Mouse (Mus musculus) hindbrain, embryonic 11.5 days (tissue): ENCODE data around the gene Fzd1. TPM values are rescaled to one million over a fixed set of nuclear protein-coding genes. Genes with fewer than 3 reads are reported as not detected.

Experiments
- ATAC-seq: fragments of 200-750 bp; cut with Nextera tagmentation; 2 replicates; pipeline ENCODE4 v1.8.0; 2017; ENCODE audit warnings: mild to moderate bottlenecking, moderate TSS enrichment, moderate library complexity; ENCODE audit not compliant: low FRiP score
- DNase-seq: peaks from one replicate; pipeline ENCODE4 v3.0.0-alpha.2; 2015; ENCODE audit warnings: low spot score
- H3K27ac ChIP-seq: fragments of 300-500 bp; sonication (generic); 2 replicates; pipeline ENCODE4 v1.5.1; 2014; ENCODE audit warnings: mild to moderate bottlenecking, low read depth, low read length
- H3K27me3 ChIP-seq: fragments of 300-500 bp; sonication (generic); 2 replicates; pipeline ENCODE4 v1.6.1; 2014; ENCODE audit warnings: mild to moderate bottlenecking, low read length, moderate library complexity, mixed read lengths; ENCODE audit not compliant: control insufficient read depth, insufficient read depth
- H3K36me3 ChIP-seq: fragments of 300-500 bp; sonication (generic); 2 replicates; pipeline ENCODE4 v1.6.1; 2014; ENCODE audit warnings: mild to moderate bottlenecking, low read length, moderate library complexity, mixed read lengths; ENCODE audit not compliant: control insufficient read depth, insufficient read depth
- H3K4me1 ChIP-seq: fragments of 300-500 bp; sonication (generic); replicated peaks from 2 replicates; pipeline ENCODE4 v1.6.1; 2014; ENCODE audit warnings: low read length, mixed read lengths; ENCODE audit not compliant: control insufficient read depth, insufficient read depth
- H3K4me2 ChIP-seq: fragments of 300-500 bp; sonication (generic); replicated peaks from 2 replicates; pipeline ENCODE4 v1.6.1; 2014; ENCODE audit warnings: mild to moderate bottlenecking, low read depth, low read length
- H3K4me3 ChIP-seq: fragments of 300-500 bp; sonication (generic); 2 replicates; pipeline ENCODE4 v1.5.1; 2014; ENCODE audit warnings: low read depth, low read length
- H3K9ac ChIP-seq: fragments of 300-500 bp; sonication (generic); 2 replicates; pipeline ENCODE4 v1.6.1; 2014; ENCODE audit warnings: low read depth, low read length
- H3K9me3 ChIP-seq: fragments of 300-500 bp; sonication (generic); 2 replicates; pipeline ENCODE4 v1.6.1; 2016; ENCODE audit warnings: low read length; ENCODE audit not compliant: control insufficient read depth
- WGBS: fragments of 180-500 bp; shearing (Covaris S2); extraction: QIAGEN DNeasy Blood & Tissue Kit; methylation state at CpG from one replicate; pipeline ENCODE4 v1.1.7; 2014; 5-methylcytosine and 5-hydroxymethylcytosine counted together
- polyA plus RNA-seq: library from polyadenylated mRNA; unstranded; fragments of >200 nt; fragmentation: Nextera tagmentation; extraction: Ambion mirVana; gene quantifications from 2 replicates; pipeline ENCODE4 v1.2.1, GENCODE M21; 2014

Gene Fzd1
- polyA plus RNA-seq, 1 experiment from 2014 or later, result 11.7 TPM

- ATAC-seq (no peak), DNase-seq (no peak)
- H3K9ac ChIP-seq, result no peak overlapping the region
- H3K27ac ChIP-seq, result no peak overlapping the region
- no peak overlapping the region for H3K4me3 ChIP-seq
- 58% methylated on average over 4 of the region's 4 CpGs for WGBS
- no peaks in the 10 kb centered on the region for H3K4me1 ChIP-seq
- no peaks in the 10 kb centered on the region for H3K27me3 ChIP-seq
- no peaks in the 10 kb centered on the region for H3K9me3 ChIP-seq
- H3K4me2 ChIP-seq, result no peak overlapping the region
- no peaks in the 10 kb centered on the region for H3K36me3 ChIP-seq
Observed at GRCm38 (mm10) chr5:4733239-4733638, 24.6 kb downstream of the Fzd1 start.

- H3K4me2 ChIP-seq, result no peak overlapping the region
- no peak overlapping the region for H3K9ac ChIP-seq
- no peak overlapping the region for H3K27ac ChIP-seq
- WGBS, result 40% methylated on average over 10 of the region's 10 CpGs
- no peaks in the 10 kb centered on the region for H3K9me3 ChIP-seq
- no peaks in the 10 kb centered on the region for H3K36me3 ChIP-seq
- DNase-seq (peak; percentile 6), ATAC-seq (peak; percentile 64)
- H3K4me3 ChIP-seq, result no peak overlapping the region
- no peaks in the 10 kb centered on the region for H3K4me1 ChIP-seq
- no peaks in the 10 kb centered on the region for H3K27me3 ChIP-seq
Observed at GRCm38 (mm10) chr5:4732241-4733229, 25.3 kb downstream of the Fzd1 start.

- Histone ChIP-seq H3K4me1 (no peaks in the 10 kb centered on the region), H3K27ac (no peak overlapping the region), H3K9ac (no peak overlapping the region), H3K27me3 (no peaks in the 10 kb centered on the region), H3K36me3 (no peaks in the 10 kb centered on the region), H3K4me2 (no peak overlapping the region), H3K4me3 (no peak overlapping the region), H3K9me3 (no peaks in the 10 kb centered on the region)
- DNase-seq (peak; percentile 38), ATAC-seq (peak; percentile 95)
- 40% methylated on average over 5 of the region's 5 CpGs for WGBS
Observed at GRCm38 (mm10) chr5:4731743-4732215, 26.1 kb downstream of the Fzd1 start.

- DNase-seq (no peak), ATAC-seq (no peak; the same call in 1 of the 2 replicates)
- Histone ChIP-seq H3K4me2 (no peak overlapping the region), H3K4me1 (no peaks in the 10 kb centered on the region), H3K4me3 (no peak overlapping the region), H3K36me3 (no peaks in the 10 kb centered on the region), H3K27ac (no peak overlapping the region), H3K9me3 (no peaks in the 10 kb centered on the region), H3K27me3 (no peaks in the 10 kb centered on the region), H3K9ac (no peak overlapping the region)
- 86% methylated on average over 3 of the region's 3 CpGs for WGBS
Observed at GRCm38 (mm10) chr5:4731064-4731463, 26.8 kb downstream of the Fzd1 start.
